ENCODE assay signal across 8 mouse cellular contexts in genomic region chr6:41543411-41544050, GRCm38 (mm10). TPM values are rescaled to one million over a fixed set of nuclear protein-coding genes. Genes with fewer than 3 reads are reported as not detected.
DNase-seq lines count a peak whose midpoint lies in the region; ATAC-seq and TF ChIP-seq lines count a peak whose summit lies in the region.

No protein-coding gene starts in this region.

- no peaks in the 10 kb centered on the region for H3K36me3 ChIP-seq in intestine, postnatal 0 days (ENCODE audit: control insufficient read depth, insufficient read depth)
- H3K36me3 ChIP-seq in neural tube, embryonic 13.5 days: no peaks in the 10 kb centered on the region

- H3K4me2 ChIP-seq in intestine, postnatal 0 days (replicated peaks; ENCODE audit: low read depth): peak overlapping the region; percentile 43
- H3K4me2 ChIP-seq in neural tube, embryonic 13.5 days: peak overlapping the region; percentile 55

- ATAC-seq in intestine, postnatal 0 days: no peak
- peak; percentile 68 for ATAC-seq in neural tube, embryonic 13.5 days (ENCODE audit: low read depth)

- no peak overlapping the region for H3K27ac ChIP-seq in intestine, postnatal 0 days (ENCODE audit: low read depth, low read length)
- no peak overlapping the region for H3K27ac ChIP-seq in neural tube, embryonic 13.5 days (replicated peaks)

- peak; percentile 23 for DNase-seq in adrenal gland, postnatal 14 days
- DNase-seq in adrenal gland, adult 18-20 months (ENCODE audit: low spot score in 2 of 2): no peak
- DNase-seq in ovary, postnatal 36 days (ENCODE audit: low spot score): peak; percentile 6
- no peak for DNase-seq in ovary, postnatal 14 days (ENCODE audit: low spot score)
- DNase-seq in adipocyte (ENCODE audit: low spot score): no peak
- no peak for DNase-seq in cerebellum, adult 9-10 months

- H3K9ac ChIP-seq in intestine, postnatal 0 days (ENCODE audit: low read depth, low read length): no peak overlapping the region
- H3K9ac ChIP-seq in neural tube, embryonic 13.5 days: peak overlapping the region; percentile 41

- H3K9me3 ChIP-seq in intestine, postnatal 0 days (ENCODE audit: control insufficient read depth): no peaks in the 10 kb centered on the region
- H3K9me3 ChIP-seq in neural tube, embryonic 13.5 days: no peaks in the 10 kb centered on the region

- no peak for TF ChIP-seq CTCF in intestine, postnatal 0 days (IDR thresholded peaks at IDR 0.05; ENCODE audit: low read depth)

- peak overlapping the region; percentile 5; the same call in 1 of the 2 replicates for H3K4me3 ChIP-seq in intestine, postnatal 0 days (ENCODE audit: low read depth, low read length)
- H3K4me3 ChIP-seq in neural tube, embryonic 13.5 days: peak overlapping the region; percentile 22

- H3K4me1 ChIP-seq in intestine, postnatal 0 days (replicated peaks; ENCODE audit: control insufficient read depth, insufficient read depth, low read length): no peaks in the 10 kb centered on the region
- H3K4me1 ChIP-seq in neural tube, embryonic 13.5 days (replicated peaks): peaks cover 22% of the 10 kb centered on the region

- peaks cover 7% of the 10 kb centered on the region; the same call in 1 of the 2 replicates for H3K27me3 ChIP-seq in intestine, postnatal 0 days (replicated peaks; ENCODE audit: control insufficient read depth, insufficient read depth, low read length)
- peaks cover 23% of the 10 kb centered on the region for H3K27me3 ChIP-seq in neural tube, embryonic 13.5 days

- WGBS in intestine, postnatal 0 days: 10% methylated on average over 28 of the region's 28 CpGs
- 11% methylated on average over 28 of the region's 28 CpGs for WGBS in neural tube, embryonic 13.5 days

RNA-seq across cellular contexts. Expression of gene Prss2, which starts 21.9 kb away (rescaled TPM):
- 0.44 TPM in 1 of 2 replicates, not detected in the other for total RNA-seq in adrenal gland, postnatal 14 days (2021)
- not detected for total RNA-seq in adrenal gland, adult 18-20 months (2021)
- polyA plus RNA-seq in intestine, postnatal 0 days (2015; fragmentation: Nextera tagmentation; extraction: Ambion mirVana): 10.5 and 17.9 TPM in 2 replicates
- not detected in 2 replicates for polyA plus RNA-seq in neural tube, embryonic 13.5 days (2015; fragmentation: Nextera tagmentation; extraction: Ambion mirVana)

Comparison
In these comparisons a context has a peak if more than half of its experiments do, and no peak if none do; other contexts are left out.
1. DNase-seq: peak in adrenal gland, postnatal 14 days (single experiment) and ovary, postnatal 36 days (single experiment); none in adrenal gland, adult 18-20 months (0 of 2), ovary, postnatal 14 days (single experiment), adipocyte (single experiment) and cerebellum, adult 9-10 months (single experiment).